ENCODE assay signal across 9 mouse cellular contexts in the genomic region with DNA sequence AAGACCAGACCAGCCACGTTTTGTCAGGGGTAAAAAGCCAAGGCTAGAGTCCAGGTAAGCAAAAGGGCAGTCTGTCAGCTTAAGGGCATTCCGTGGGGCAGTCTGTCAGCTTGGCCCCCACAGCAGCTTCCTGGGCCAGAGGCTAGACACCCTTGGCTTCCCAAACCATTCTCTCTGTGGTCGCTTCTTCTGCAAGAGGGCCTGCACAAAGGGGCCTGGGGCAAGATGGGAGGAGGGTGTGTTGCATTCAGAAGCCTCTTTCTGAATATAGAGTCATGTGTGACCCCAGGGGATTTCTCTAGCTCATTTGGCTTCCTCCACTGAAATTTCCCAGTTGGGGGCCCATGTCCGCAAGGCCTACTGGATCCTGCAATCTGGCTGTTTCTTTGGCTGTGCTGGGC. TPM values are rescaled to one million over a fixed set of nuclear protein-coding genes. Genes with fewer than 3 reads are reported as not detected.
DNase-seq lines count a peak whose midpoint lies in the region; ATAC-seq and TF ChIP-seq lines count a peak whose summit lies in the region.
"Had no signal": no experiment of that assay in that cellular context is flagged by ENCODE, and none has a peak within 500 bp of the region (broad histone marks: within the 10 kb centered on the region; RNA-seq: fewer than 3 reads in every experiment).

No protein-coding gene starts in this region.

- H3K4me2 ChIP-seq in heart, embryonic 16.5 days (ENCODE audit: low read depth, low read length), result no peak overlapping the region
- H3K4me2 ChIP-seq in midbrain, embryonic 11.5 days, result no peak overlapping the region
- no peak overlapping the region for H3K4me2 ChIP-seq in midbrain, embryonic 15.5 days
- no peak overlapping the region for H3K4me2 ChIP-seq in limb, embryonic 12.5 days

- DNase-seq in heart, postnatal 25 days (ENCODE audit: low spot score), result no peak
- DNase-seq in midbrain, embryonic 11.5 days (ENCODE audit: low spot score, missing footprints), result peak; percentile 69
- no peak for DNase-seq in thymus, adult 2 months
- DNase-seq: lung, adult 2 months had no signal

- no peaks in the 10 kb centered on the region for H3K36me3 ChIP-seq in heart, embryonic 16.5 days (ENCODE audit: control insufficient read depth, insufficient read depth)
- H3K36me3 ChIP-seq in midbrain, embryonic 11.5 days (ENCODE audit: control insufficient read depth, insufficient read depth, low read length), result no peaks in the 10 kb centered on the region
- H3K36me3 ChIP-seq in midbrain, embryonic 15.5 days (replicated peaks), result no peaks in the 10 kb centered on the region
- no peaks in the 10 kb centered on the region for H3K36me3 ChIP-seq in limb, embryonic 12.5 days
- no peaks in the 10 kb centered on the region for H3K36me3 ChIP-seq in thymus, adult 2 months (ENCODE audit: control insufficient read depth, insufficient read depth, low read length)
- H3K36me3 ChIP-seq: G1E had no signal

- no peaks in the 10 kb centered on the region for H3K9me3 ChIP-seq in heart, embryonic 16.5 days (replicated peaks; ENCODE audit: control insufficient read depth, low read length)
- H3K9me3 ChIP-seq in midbrain, embryonic 11.5 days (ENCODE audit: control insufficient read depth, low read length), result no peaks in the 10 kb centered on the region
- no peaks in the 10 kb centered on the region for H3K9me3 ChIP-seq in midbrain, embryonic 15.5 days
- H3K9me3 ChIP-seq in limb, embryonic 12.5 days, result no peaks in the 10 kb centered on the region
- H3K9me3 ChIP-seq: G1E had no signal

- 0 out of 2 replicates have a peak overlapping the region, but pooled peaks have one; percentile 21 for H3K9ac ChIP-seq in heart, embryonic 16.5 days (ENCODE audit: low read length)
- no peak overlapping the region for H3K9ac ChIP-seq in midbrain, embryonic 11.5 days (ENCODE audit: low read length)
- no peak overlapping the region for H3K9ac ChIP-seq in midbrain, embryonic 15.5 days
- no peak overlapping the region for H3K9ac ChIP-seq in limb, embryonic 12.5 days (replicated peaks)

- H3K27me3 ChIP-seq in heart, embryonic 16.5 days (ENCODE audit: control insufficient read depth, insufficient read depth, low read length), result no peaks in the 10 kb centered on the region
- H3K27me3 ChIP-seq in midbrain, embryonic 11.5 days (ENCODE audit: control insufficient read depth, insufficient read depth, low read length), result no peaks in the 10 kb centered on the region
- H3K27me3 ChIP-seq in midbrain, embryonic 15.5 days (replicated peaks), result no peaks in the 10 kb centered on the region
- H3K27me3 ChIP-seq in limb, embryonic 12.5 days, result no peaks in the 10 kb centered on the region
- H3K27me3 ChIP-seq in thymus, adult 2 months (ENCODE audit: control insufficient read depth, insufficient read depth, low read length), result no peaks in the 10 kb centered on the region

- H3K4me1 ChIP-seq in heart, embryonic 16.5 days (ENCODE audit: control insufficient read depth, insufficient read depth, low read length), result peaks cover 9% of the 10 kb centered on the region; the same call in 1 of the 2 replicates
- peaks cover 3% of the 10 kb centered on the region; the same call in 1 of the 2 replicates for H3K4me1 ChIP-seq in midbrain, embryonic 11.5 days (ENCODE audit: control insufficient read depth, insufficient read depth, low read length)
- H3K4me1 ChIP-seq in midbrain, embryonic 15.5 days, result peaks cover 6% of the 10 kb centered on the region
- H3K4me1 ChIP-seq in brown adipose tissue, adult 24 weeks (ENCODE audit: control insufficient read depth, insufficient read depth, insufficient read length, low read length), result peaks cover 51% of the 10 kb centered on the region
- H3K4me1 ChIP-seq in limb, embryonic 12.5 days (replicated peaks), result peaks cover 23% of the 10 kb centered on the region
- H3K4me1 ChIP-seq in thymus, adult 2 months (replicated peaks; ENCODE audit: control insufficient read depth, insufficient read depth, low read length), result peaks cover 11% of the 10 kb centered on the region

- no peak for TF ChIP-seq POLR2A in thymus, adult 2 months (IDR thresholded peaks at IDR 0.05; ENCODE audit: control insufficient read depth, extremely low read depth, insufficient read depth, low read length, poor library complexity)

- peak overlapping the region; percentile 25; the same call in 1 of the 2 replicates for H3K27ac ChIP-seq in heart, embryonic 16.5 days (ENCODE audit: low read length)
- no peak overlapping the region for H3K27ac ChIP-seq in midbrain, embryonic 11.5 days (ENCODE audit: low read depth, low read length)
- no peak overlapping the region for H3K27ac ChIP-seq in midbrain, embryonic 15.5 days
- H3K27ac ChIP-seq in brown adipose tissue, adult 24 weeks (replicated peaks; ENCODE audit: low read depth, low read length), result peak overlapping the region; percentile 35
- 0 out of 2 replicates have a peak overlapping the region, but pooled peaks have one; percentile 20 for H3K27ac ChIP-seq in limb, embryonic 12.5 days
- no peak overlapping the region for H3K27ac ChIP-seq in thymus, adult 2 months (ENCODE audit: control insufficient read depth, insufficient read depth, low read length)

- H3K4me3 ChIP-seq in heart, embryonic 16.5 days (ENCODE audit: low read length), result no peak overlapping the region
- no peak overlapping the region for H3K4me3 ChIP-seq in midbrain, embryonic 11.5 days (ENCODE audit: low read depth, low read length)
- H3K4me3 ChIP-seq in midbrain, embryonic 15.5 days, result no peak overlapping the region
- H3K4me3 ChIP-seq in brown adipose tissue, adult 24 weeks (ENCODE audit: insufficient read depth, low read depth, low read length), result no peak overlapping the region
- H3K4me3 ChIP-seq in limb, embryonic 12.5 days (replicated peaks), result no peak overlapping the region
- H3K4me3 ChIP-seq in thymus, adult 2 months (ENCODE audit: control insufficient read depth, insufficient read depth, low read length), result no peak overlapping the region

- 78% methylated on average over 4 of the region's 4 CpGs for WGBS in heart, embryonic 16.5 days
- WGBS in midbrain, embryonic 11.5 days, result 71% methylated on average over 4 of the region's 4 CpGs
- 52% methylated on average over 4 of the region's 4 CpGs for WGBS in midbrain, embryonic 15.5 days
- 70% methylated on average over 4 of the region's 4 CpGs for WGBS in limb, embryonic 12.5 days
- 88% methylated on average over 4 of the region's 4 CpGs for whole genome bisulfite sequencing in thymus, adult 2 months

- ATAC-seq in heart, embryonic 16.5 days (replicated peaks; ENCODE audit: extremely low read depth, insufficient read depth, low FRiP score), result no peak
- ATAC-seq in midbrain, embryonic 11.5 days (ENCODE audit: low FRiP score), result no peak
- ATAC-seq in midbrain, embryonic 15.5 days (replicated peaks), result no peak
- ATAC-seq in limb, embryonic 12.5 days (ENCODE audit: insufficient number of reproducible peaks, insufficient read depth, low FRiP score, low TSS enrichment, low read depth), result no peak

- TF ChIP-seq CTCF in thymus, adult 2 months (IDR thresholded peaks at IDR 0.05; ENCODE audit: borderline replicate concordance, control insufficient read depth, extremely low read depth, insufficient read depth, low read length, poor library complexity), result no peak

- intact Hi-C loops in heart, postnatal 25 days (cut with DNase I), result no loop called here

RNA-seq across cellular contexts. Expression of gene Sik1, which starts 21.6 kb away (rescaled TPM):
- 13.0 and 18.6 TPM in 2 replicates for polyA plus RNA-seq in heart, embryonic 16.5 days (2015; fragmentation: Nextera tagmentation; extraction: Ambion mirVana)
- total RNA-seq in heart, postnatal 25 days (2021), result 10 to 100 TPM; 18.7 to 29.0 TPM
- 8.9 and 14.0 TPM in 2 replicates for polyA plus RNA-seq in midbrain, embryonic 11.5 days (2014; fragmentation: Nextera tagmentation; extraction: Ambion mirVana)
- polyA plus RNA-seq in midbrain, embryonic 15.5 days (2015; fragmentation: Nextera tagmentation; extraction: Ambion mirVana), result 22.9 and 25.5 TPM in 2 replicates
- polyA plus RNA-seq in brown adipose tissue, adult 24 weeks (2012; ENCODE audit: insufficient read depth, insufficient read length, missing spikeins), result 9.6 and 39.2 TPM in 2 replicates
- polyA plus RNA-seq in limb, embryonic 12.5 days (2016; fragmentation: Nextera tagmentation; extraction: Ambion mirVana), result 14.1 and 15.2 TPM in 2 replicates
- polyA plus RNA-seq in thymus, adult 2 months (2012; rRNA removed), result 36.8 and 42.3 TPM in 2 replicates

Comparison
In these comparisons a context has a peak if more than half of its experiments do, and no peak if none do; other contexts are left out.
1. H3K27ac ChIP-seq: peak in heart, embryonic 16.5 days (single experiment), brown adipose tissue, adult 24 weeks (single experiment) and limb, embryonic 12.5 days (single experiment); none in midbrain, embryonic 11.5 days (single experiment), midbrain, embryonic 15.5 days (single experiment) and thymus, adult 2 months (single experiment).